Mouse (Mus musculus): ENCODE data around the gene Rhox4b.
"Not testable (repeated sequence)": the region's sequence is repeated elsewhere in the genome, so short reads cannot be mapped to it uniquely, and the experiment has no call there.

The Rhox4b gene

GRCm38 (mm10) chrX:37432194-37432593, at the start of gene Rhox4b:
TSS of gene Rhox4b (plus strand) at chrX:37432494.
- DNase-seq (ENCODE audit: low spot score), result not testable (repeated sequence)

GRCm38 (mm10) chrX:37390548-37390947, 41.7 kb upstream of the Rhox4b start, which contains the start of gene Rhox4a2:
TSS of gene Rhox4a2 (plus strand) at chrX:37390848.
- DNase-seq (ENCODE audit: low spot score), result not testable (repeated sequence)

- not testable (repeated sequence) for DNase-seq (ENCODE audit: low spot score)
These were observed 20.5 kb upstream of the Rhox4b start, which contains the start of gene Rhox2b for GRCm38 (mm10) chrX:37411767-37412166. TSS of gene Rhox2b (plus strand) at chrX:37412067.

- DNase-seq (ENCODE audit: low spot score), result not testable (repeated sequence)
These were observed 21.1 kb downstream of the Rhox4b start, which contains the start of gene Rhox2c for GRCm38 (mm10) chrX:37453380-37453779. TSS of gene Rhox2c (plus strand) at chrX:37453680.

GRCm38 (mm10) chrX:37458285-37458684, 26.0 kb downstream of the Rhox4b start, which contains the start of gene Rhox3c:
TSS of gene Rhox3c (plus strand) at chrX:37458585.
- DNase-seq (ENCODE audit: low spot score), result not testable (repeated sequence)

GRCm38 (mm10) chrX:37480037-37480436, 47.7 kb downstream of the Rhox4b start, which contains the start of gene Rhox4c:
TSS of gene Rhox4c (plus strand) at chrX:37480337.
- not testable (repeated sequence) for DNase-seq (ENCODE audit: low spot score)
